Mouse (Mus musculus) heart, embryonic 10.5 days (tissue): ENCODE measurements around the gene Tcaim. TPM values are rescaled to one million over a fixed set of nuclear protein-coding genes. Genes with fewer than 3 reads are reported as not detected.
"Not testable (repeated sequence)": the region's sequence is repeated elsewhere in the genome, so short reads cannot be mapped to it uniquely, and the experiment has no call there.

Experiments
- DNase-seq: peaks from one replicate; pipeline ENCODE4 v3.0.0-alpha.2; 2017; ENCODE audit warnings: low spot score
- H3K27ac ChIP-seq: fragments of 300-500 bp; sonication (generic); 2 replicates; pipeline ENCODE4 v1.5.1; 2016; ENCODE audit warnings: mild to moderate bottlenecking
- H3K27me3 ChIP-seq: fragments of 300-500 bp; sonication (generic); 2 replicates; pipeline ENCODE4 v1.6.1; 2016; ENCODE audit warnings: mild to moderate bottlenecking; ENCODE audit not compliant: poor library complexity, insufficient read depth, severe bottlenecking
- H3K36me3 ChIP-seq: fragments of 300-500 bp; sonication (generic); 2 replicates; pipeline ENCODE4 v1.6.1; 2016; ENCODE audit warnings: mild to moderate bottlenecking, moderate library complexity
- H3K4me1 ChIP-seq: fragments of 300-500 bp; sonication (generic); 2 replicates; pipeline ENCODE4 v1.6.1; 2016; ENCODE audit warnings: mild to moderate bottlenecking
- H3K4me3 ChIP-seq: fragments of 300-500 bp; sonication (generic); 2 replicates; pipeline ENCODE4 v1.5.1; 2016; ENCODE audit warnings: mild to moderate bottlenecking, moderate library complexity
- H3K9me3 ChIP-seq: fragments of 300-500 bp; sonication (generic); 2 replicates; pipeline ENCODE4 v1.6.1; 2016; ENCODE audit warnings: mild to moderate bottlenecking, moderate library complexity
- WGBS: fragments of 180-500 bp; shearing (Covaris S2); methylation state at CpG from one replicate; pipeline ENCODE4 v1.1.7; 2016; 5-methylcytosine and 5-hydroxymethylcytosine counted together
- polyA plus RNA-seq: library from polyadenylated mRNA; unstranded; fragments of >200 nt; fragmentation: Nextera tagmentation; extraction: Ambion mirVana; gene quantifications from 2 replicates; pipeline ENCODE4 v1.2.1, GENCODE M21; 2016

Tcaim gene
- polyA plus RNA-seq, 1 experiment from 2014 or later: 3.2 TPM

DNA sequence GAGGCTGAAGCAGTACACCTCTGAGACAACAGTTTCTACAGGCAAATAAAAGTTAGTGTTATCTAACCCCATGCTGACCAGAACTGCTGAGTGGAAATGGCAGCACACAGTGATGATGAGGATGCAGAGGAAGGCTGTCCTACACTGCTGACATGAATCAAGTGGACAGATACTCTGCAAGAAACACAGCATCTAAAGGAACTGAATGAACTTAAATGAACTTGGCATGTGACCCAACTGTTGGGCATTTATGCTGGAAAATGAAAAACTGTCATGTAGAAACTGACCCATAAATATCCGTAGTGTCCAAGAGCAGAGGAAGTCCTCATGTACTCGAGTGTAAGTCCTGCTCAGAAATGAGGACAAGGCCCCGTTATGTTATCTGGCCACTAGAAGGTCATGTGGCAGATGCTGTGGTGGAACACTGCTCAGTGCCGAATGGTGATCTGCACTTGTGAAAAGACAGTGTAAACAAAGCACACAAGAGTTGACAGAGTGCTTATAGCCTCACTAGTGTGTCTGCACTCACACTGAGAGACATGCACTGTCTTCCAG lies 24.6 kb downstream of the Tcaim start:
- H3K9me3 ChIP-seq: no peaks in the 10 kb centered on the region
- H3K36me3 ChIP-seq: peaks cover 34% of the 10 kb centered on the region
- DNase-seq: no peak
- H3K4me1 ChIP-seq: no peaks in the 10 kb centered on the region
- WGBS: 67% methylated on average over 4 of the region's 4 CpGs
- H3K4me3 ChIP-seq: no peak overlapping the region
- no peaks in the 10 kb centered on the region for H3K27me3 ChIP-seq
- H3K27ac ChIP-seq: no peak overlapping the region

DNA sequence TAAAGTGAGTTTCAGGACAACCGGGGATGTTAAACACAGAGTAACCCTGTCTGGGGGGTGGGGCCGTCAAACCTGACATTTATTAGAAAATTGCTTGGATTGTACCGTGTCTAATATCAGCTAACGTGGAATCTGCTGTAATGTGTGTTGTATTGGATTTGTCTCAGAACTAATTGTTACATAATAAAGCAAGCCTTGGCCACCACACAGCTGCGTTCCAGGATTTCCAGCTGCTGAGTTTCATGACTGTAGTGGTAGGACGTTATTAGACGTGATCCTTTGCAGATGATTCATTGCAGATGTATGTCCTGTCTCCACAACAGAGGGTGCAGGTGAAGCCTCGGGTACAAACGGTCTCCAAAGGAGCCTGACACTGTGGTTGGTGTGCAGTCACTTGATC lies 30.8 kb downstream of the Tcaim start:
- DNase-seq: no peak
- peaks cover 9% of the 10 kb centered on the region; the same call in 1 of the 2 replicates for H3K4me1 ChIP-seq
- no peaks in the 10 kb centered on the region for H3K27me3 ChIP-seq
- 83% methylated on average over 9 of the region's 9 CpGs for WGBS
- no peaks in the 10 kb centered on the region for H3K9me3 ChIP-seq
- no peak overlapping the region for H3K4me3 ChIP-seq
- peaks cover 6% of the 10 kb centered on the region; the same call in 1 of the 2 replicates for H3K36me3 ChIP-seq
- no peak overlapping the region for H3K27ac ChIP-seq

DNA sequence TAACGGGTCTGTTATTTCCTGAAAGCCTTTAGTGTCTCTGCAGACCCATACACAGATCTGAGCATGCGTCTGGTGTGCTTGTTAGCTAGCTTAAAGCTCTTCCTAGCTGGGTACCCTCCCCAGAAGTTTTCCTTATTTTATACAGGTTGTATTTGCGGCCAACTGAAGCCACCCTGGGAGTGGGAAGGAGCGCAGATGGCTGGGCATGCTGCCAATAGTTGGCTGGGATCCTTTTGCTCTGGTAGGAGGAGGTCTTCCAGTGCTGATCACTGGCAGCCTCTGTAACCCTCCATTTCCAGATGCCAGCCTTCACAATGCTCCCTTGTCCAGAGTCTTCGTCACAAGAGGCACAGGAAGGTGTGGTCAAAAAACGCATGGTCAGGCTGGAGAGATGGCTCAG lies 31.5 kb downstream of the Tcaim start:
- DNase-seq: peak; percentile 76
- Histone ChIP-seq H3K4me1 (peaks cover 9% of the 10 kb centered on the region; the same call in 1 of the 2 replicates), H3K27me3 (no peaks in the 10 kb centered on the region), H3K9me3 (no peaks in the 10 kb centered on the region), H3K4me3 (no peak overlapping the region), H3K36me3 (peaks cover 6% of the 10 kb centered on the region; the same call in 1 of the 2 replicates), H3K27ac (no peak overlapping the region)
- 77% methylated on average over 6 of the region's 6 CpGs for WGBS

DNA sequence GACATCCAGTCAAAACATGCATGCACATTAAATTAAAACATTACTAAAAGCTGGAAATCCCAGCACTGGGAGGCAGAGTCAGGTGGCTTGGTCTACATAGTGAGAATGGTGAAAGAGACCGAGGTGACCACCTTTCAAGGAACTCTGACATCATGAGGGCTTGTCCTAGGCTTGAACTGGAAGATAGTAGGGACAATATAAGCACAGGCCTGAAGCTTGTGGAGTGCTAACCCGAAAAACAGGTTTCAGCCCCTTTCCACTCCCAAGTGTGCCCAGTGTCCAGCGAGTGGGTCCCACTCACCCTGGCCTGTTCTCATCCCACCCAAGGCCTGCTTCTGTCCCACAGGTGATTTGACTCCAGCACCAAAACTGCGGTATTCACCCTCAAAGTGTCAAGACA lies 31.9 kb downstream of the Tcaim start:
- Histone ChIP-seq H3K9me3 (no peaks in the 10 kb centered on the region), H3K27me3 (no peaks in the 10 kb centered on the region), H3K4me3 (no peak overlapping the region), H3K27ac (no peak overlapping the region), H3K36me3 (peaks cover 6% of the 10 kb centered on the region; the same call in 1 of the 2 replicates), H3K4me1 (peaks cover 9% of the 10 kb centered on the region; the same call in 1 of the 2 replicates)
- WGBS: 79% methylated on average over 4 of the region's 4 CpGs
- no peak for DNase-seq

DNA sequence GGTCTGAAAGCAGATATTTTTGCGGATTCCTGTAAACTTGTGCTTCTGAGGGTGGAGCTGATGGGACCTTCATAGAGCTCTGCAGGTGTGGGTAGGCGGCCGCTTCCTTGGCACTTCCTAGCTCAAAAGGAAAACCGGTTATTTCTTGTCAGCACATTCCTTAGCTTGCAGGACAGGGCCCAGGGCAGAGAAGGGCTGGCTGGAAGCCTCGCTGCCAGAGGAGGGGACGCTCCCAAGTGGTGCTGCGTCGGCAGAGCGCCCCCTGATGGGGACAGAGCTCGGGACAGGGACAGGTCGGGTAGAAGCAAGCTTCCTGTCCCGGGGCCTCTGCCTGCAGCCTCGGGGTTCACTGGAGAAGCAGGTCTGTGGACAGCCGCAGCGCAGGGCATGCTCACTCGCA lies 32.3 kb downstream of the Tcaim start:
- Histone ChIP-seq H3K36me3 (peaks cover 6% of the 10 kb centered on the region; the same call in 1 of the 2 replicates), H3K9me3 (no peaks in the 10 kb centered on the region), H3K4me1 (peaks cover 9% of the 10 kb centered on the region; the same call in 1 of the 2 replicates), H3K27me3 (no peaks in the 10 kb centered on the region), H3K4me3 (peak overlapping the region; percentile 33; the same call in 1 of the 2 replicates), H3K27ac (0 out of 2 replicates have a peak overlapping the region, but pooled peaks have one; percentile 4)
- 16% methylated on average over 16 of the region's 16 CpGs for WGBS
- peak; percentile 77 for DNase-seq

DNA sequence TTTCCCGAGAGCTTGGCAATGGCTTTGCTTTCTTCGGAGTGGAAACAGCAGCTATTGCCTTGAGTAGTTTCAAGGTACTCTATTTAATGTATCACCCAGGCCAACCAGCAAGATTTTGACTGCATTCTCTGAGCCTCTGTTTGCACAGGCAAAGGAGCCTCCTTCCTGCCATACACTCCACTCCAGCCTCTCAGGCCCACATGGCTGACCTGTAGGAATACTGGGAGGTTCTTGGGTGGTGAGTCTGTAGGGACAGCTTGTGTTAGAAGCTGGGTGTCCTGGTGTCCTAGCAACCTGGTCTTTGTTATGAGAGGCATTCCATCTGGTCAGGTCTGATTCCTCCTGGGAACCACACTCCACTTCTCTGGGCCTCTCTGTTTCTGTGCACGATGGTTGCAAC lies 38.4 kb downstream of the Tcaim start, which contains the start of gene Gm35549:
Gene Gm35549, minus strand, starts transcription at position 276 of the 400 bp plus-strand sequence.
- no peaks in the 10 kb centered on the region for H3K4me1 ChIP-seq
- no peak within 1 kb of the TSS for H3K27ac ChIP-seq
- 0 out of 2 replicates have a peak, but pooled peaks cover 3% of the 10 kb centered on the region for H3K9me3 ChIP-seq
- WGBS: 90% methylated on average over 3 of the region's 3 CpGs
- no peak for DNase-seq
- H3K27me3 ChIP-seq: no peaks in the 10 kb centered on the region
- no peak within 1 kb of the TSS for H3K4me3 ChIP-seq
- peaks cover 6% of the 10 kb centered on the region for H3K36me3 ChIP-seq

DNA sequence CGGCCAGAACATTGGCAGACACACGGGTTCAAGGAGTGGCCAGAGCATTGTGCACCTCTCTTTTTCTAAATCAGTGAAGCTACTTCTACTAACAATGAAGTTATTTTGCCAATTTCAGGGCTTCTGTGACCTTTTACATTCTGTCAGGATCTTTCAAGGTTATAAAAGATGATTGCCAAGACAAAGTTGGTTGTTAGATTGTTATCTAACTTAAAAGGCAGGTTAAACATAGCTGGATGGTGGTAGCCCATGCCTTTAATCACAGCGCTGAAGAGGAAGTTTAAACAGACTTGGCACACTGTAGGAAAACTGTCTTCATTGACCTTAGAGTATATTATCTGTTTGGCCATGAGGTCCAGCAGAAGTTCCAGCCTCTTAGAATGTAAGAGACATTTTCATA lies 40.3 kb downstream of the Tcaim start:
- DNase-seq: no peak
- Histone ChIP-seq H3K4me1 (no peaks in the 10 kb centered on the region), H3K27me3 (no peaks in the 10 kb centered on the region), H3K27ac (no peak overlapping the region), H3K4me3 (no peak overlapping the region), H3K9me3 (0 out of 2 replicates have a peak, but pooled peaks cover 3% of the 10 kb centered on the region), H3K36me3 (peaks cover 24% of the 10 kb centered on the region)
- WGBS: 79% methylated on average over 3 of the region's 3 CpGs

DNA sequence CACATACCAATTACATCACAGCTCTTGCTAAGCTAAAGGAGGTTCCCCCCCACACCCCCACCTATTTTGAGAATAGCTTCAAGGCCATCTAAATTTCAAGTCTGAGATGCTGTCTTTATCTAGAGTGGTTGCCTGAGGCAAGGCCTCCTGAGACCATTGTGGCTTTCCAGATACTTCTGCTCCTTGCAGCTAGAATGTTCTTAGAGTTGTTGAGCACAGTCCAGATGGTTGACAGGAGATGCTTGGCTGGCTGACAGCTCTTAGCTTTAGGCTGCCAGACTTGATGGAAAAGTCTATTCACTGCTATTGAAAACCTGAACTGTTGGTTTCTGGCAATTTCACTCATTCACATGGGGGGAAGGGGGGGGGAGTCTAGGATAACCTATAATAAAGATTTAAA lies 40.8 kb downstream of the Tcaim start:
- Histone ChIP-seq H3K9me3 (0 out of 2 replicates have a peak, but pooled peaks cover 3% of the 10 kb centered on the region), H3K27me3 (no peaks in the 10 kb centered on the region), H3K4me3 (no peak overlapping the region), H3K4me1 (no peaks in the 10 kb centered on the region), H3K36me3 (peaks cover 30% of the 10 kb centered on the region), H3K27ac (no peak overlapping the region)
- no peak for DNase-seq

DNA sequence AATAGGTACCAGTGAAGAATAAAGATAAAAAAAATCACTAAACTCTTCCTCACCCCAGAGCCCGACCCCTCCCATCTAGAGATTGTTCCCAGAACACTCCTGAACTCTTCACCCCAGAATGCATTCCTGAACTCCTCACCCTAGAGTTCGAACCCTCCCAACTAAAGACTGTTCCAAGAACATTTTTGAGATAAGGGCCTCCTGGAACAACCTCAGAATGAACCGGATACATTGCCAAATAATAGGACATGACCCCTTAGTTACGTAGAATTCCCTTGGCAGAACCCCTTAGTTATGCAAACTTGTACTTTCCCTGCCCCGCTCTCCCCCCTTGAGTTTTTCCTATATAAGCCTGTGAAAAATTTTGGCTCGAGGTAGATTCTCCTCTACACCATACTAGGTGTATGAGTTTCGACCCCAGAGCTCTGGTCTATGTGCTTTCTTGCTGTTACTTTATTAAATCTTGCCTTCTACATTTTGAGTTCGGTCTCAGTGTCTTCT lies 42.5 kb downstream of the Tcaim start:
- H3K27me3 ChIP-seq, DNase-seq, H3K4me3 ChIP-seq, H3K4me1 ChIP-seq, H3K27ac ChIP-seq, H3K9me3 ChIP-seq: not testable (repeated sequence)
- H3K36me3 ChIP-seq: peaks cover 47% of the 10 kb centered on the region
- 87% methylated on average over 7 of the region's 8 CpGs for WGBS

DNA sequence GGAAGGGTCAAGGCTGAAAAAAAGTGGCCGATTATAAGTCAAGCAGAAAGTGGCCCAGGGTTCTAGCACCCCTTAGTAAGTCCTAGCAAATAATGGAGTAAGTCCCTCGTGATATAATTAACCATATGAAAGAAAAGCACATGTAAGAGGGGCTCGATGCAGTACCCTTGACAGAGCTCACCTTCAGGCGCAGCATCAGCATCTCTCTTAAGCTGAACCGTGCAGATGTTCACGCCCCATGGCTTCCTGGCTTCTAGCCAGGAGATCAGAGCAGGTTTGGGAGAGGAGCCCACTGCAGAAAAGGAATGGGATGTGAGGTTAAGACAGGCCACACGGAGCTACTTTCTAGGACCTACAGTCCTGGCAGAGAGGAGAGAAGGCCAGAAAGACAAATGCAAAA lies 49.2 kb downstream of the Tcaim start:
- Histone ChIP-seq H3K9me3 (peaks cover 7% of the 10 kb centered on the region), H3K27me3 (no peaks in the 10 kb centered on the region), H3K4me3 (no peak overlapping the region), H3K4me1 (no peaks in the 10 kb centered on the region), H3K36me3 (peaks cover 98% of the 10 kb centered on the region), H3K27ac (no peak overlapping the region)
- 98% methylated on average over 7 of the region's 7 CpGs for WGBS
- DNase-seq: no peak

DNA sequence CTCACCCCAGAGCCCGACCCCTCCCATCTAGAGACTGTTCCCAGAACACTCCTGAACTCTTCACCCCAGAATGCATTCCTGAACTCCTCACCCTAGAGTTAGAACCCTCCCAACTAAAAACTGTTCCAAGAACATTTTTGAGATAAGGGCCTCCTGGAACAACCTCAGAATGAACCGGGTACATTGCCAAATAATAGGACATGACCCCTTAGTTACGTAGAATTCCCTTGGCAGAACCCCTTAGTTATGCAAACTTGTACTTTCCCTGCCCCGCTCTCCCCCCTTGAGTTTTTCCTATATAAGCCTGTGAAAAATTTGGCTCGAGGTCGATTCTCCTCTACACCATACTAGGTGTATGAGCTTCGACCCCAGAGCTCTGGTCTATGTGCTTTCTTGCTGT lies 49.8 kb downstream of the Tcaim start:
- H3K36me3 ChIP-seq: peaks cover 98% of the 10 kb centered on the region
- peaks cover 13% of the 10 kb centered on the region for H3K9me3 ChIP-seq
- not testable (repeated sequence) for H3K4me1 ChIP-seq, H3K27ac ChIP-seq, H3K27me3 ChIP-seq, H3K4me3 ChIP-seq, DNase-seq
- 89% methylated on average over 2 of the region's 7 CpGs for WGBS

DNA sequence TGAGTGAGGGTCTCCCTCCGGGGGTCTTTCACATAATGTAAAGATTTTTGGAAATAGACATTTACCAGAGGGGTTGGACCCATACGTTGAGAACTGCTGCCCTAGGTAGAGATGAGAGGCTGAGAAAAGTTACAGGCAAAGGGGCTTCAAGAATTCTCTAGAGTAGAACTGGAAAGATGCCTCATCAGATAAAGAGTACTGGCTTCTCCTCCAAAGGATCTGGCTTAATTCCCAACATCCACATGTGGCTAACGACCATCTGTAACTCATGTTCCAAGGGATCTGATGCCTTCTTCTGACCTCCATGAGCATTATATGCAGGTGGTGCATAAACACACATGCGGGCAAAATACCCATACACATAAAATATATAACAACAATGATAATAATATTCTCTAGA lies 50.3 kb downstream of the Tcaim start:
- Histone ChIP-seq H3K4me1 (no peaks in the 10 kb centered on the region), H3K27ac (no peak overlapping the region), H3K36me3 (peaks cover 98% of the 10 kb centered on the region), H3K9me3 (peaks cover 18% of the 10 kb centered on the region), H3K27me3 (no peaks in the 10 kb centered on the region), H3K4me3 (no peak overlapping the region)
- 95% methylated on average over 4 of the region's 4 CpGs for WGBS
- DNase-seq: no peak

DNA sequence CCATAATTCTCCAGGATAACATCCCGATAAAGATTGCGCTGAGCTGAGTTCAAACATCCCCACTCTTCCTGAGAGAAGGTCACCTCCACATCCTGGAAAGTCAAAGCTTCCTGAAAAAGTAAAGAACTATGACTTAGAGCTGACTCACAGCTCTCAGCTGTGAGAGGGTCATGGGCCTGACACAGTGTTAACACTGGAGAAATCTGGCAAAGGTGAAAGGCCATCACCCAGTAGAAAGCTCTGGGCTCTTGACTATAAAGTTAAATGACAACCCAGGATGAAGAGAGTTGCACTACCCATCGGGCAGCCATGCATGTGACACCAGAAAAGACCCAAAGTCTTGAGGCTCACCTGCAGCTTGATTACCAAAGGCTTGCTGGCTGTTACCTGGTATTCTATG lies 51.4 kb downstream of the Tcaim start:
- H3K27me3 ChIP-seq: no peaks in the 10 kb centered on the region
- no peaks in the 10 kb centered on the region for H3K4me1 ChIP-seq
- H3K9me3 ChIP-seq: peaks cover 18% of the 10 kb centered on the region
- H3K4me3 ChIP-seq: no peak overlapping the region
- H3K36me3 ChIP-seq: peaks cover 98% of the 10 kb centered on the region
- 95% methylated on average over 3 of the region's 3 CpGs for WGBS
- H3K27ac ChIP-seq: no peak overlapping the region
- DNase-seq: no peak

DNA sequence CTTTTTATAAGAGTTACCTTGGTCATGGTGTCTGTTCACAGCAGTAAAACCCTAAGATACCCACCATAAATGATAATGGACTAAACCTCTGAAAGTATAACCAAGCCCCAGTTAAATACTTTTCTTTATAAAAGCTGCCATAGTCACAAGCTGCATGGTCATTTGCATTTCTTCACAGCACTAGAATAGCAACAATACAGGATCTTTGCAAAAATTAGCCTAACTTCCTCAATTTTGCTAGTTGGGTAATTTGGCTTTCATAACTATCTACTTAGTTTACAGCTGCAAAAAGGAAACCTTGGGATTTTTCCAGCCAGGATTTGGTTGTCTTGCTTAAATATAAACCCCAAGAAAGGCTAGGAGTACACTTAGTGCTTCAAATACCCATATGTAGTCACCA lies 55.4 kb downstream of the Tcaim start:
- Histone ChIP-seq H3K9me3 (peaks cover 18% of the 10 kb centered on the region), H3K36me3 (peaks cover 71% of the 10 kb centered on the region), H3K4me1 (peaks cover 17% of the 10 kb centered on the region), H3K4me3 (no peak overlapping the region), H3K27me3 (no peaks in the 10 kb centered on the region), H3K27ac (no peak overlapping the region)
- DNase-seq: no peak
